Comparison of ENCODE assay signal across 31 mouse cellular contexts in genomic region chr6:43670939-43671338, GRCm38 (mm10).
"Had no signal": no experiment of that assay in that cellular context is flagged by ENCODE, and none has a peak within 500 bp of the region (broad histone marks: within the 10 kb centered on the region; RNA-seq: fewer than 3 reads in every experiment).

No protein-coding gene starts in this region.

- H3K27me3 ChIP-seq: limb, embryonic 12.5 days; limb, embryonic 13.5 days; limb, embryonic 15.5 days; liver, embryonic 12.5 days; liver, embryonic 13.5 days; liver, embryonic 15.5 days; lung, embryonic 15.5 days; megakaryocyte, embryonic 14.5 days; midbrain, embryonic 12.5 days; midbrain, embryonic 15.5 days; neural tube, embryonic 12.5 days had no signal

- H3K9ac ChIP-seq: limb, embryonic 12.5 days; limb, embryonic 13.5 days; limb, embryonic 15.5 days; liver, embryonic 12.5 days; liver, embryonic 13.5 days; liver, embryonic 14.5 days; liver, embryonic 15.5 days; liver, postnatal 0 days; lung, embryonic 14.5 days; lung, embryonic 15.5 days; midbrain, embryonic 12.5 days; midbrain, embryonic 15.5 days; neural tube, embryonic 12.5 days had no signal

- H3K36me3 ChIP-seq: limb, embryonic 10.5 days; limb, embryonic 12.5 days; limb, embryonic 13.5 days; limb, embryonic 15.5 days; liver, embryonic 12.5 days; liver, embryonic 13.5 days; liver, embryonic 15.5 days; lung, embryonic 15.5 days; midbrain, embryonic 10.5 days; midbrain, embryonic 12.5 days; midbrain, embryonic 15.5 days; neural tube, embryonic 12.5 days had no signal

- H3K4me1 ChIP-seq: limb, embryonic 10.5 days; limb, embryonic 12.5 days; limb, embryonic 13.5 days; limb, embryonic 15.5 days; midbrain, embryonic 12.5 days; neural tube, embryonic 12.5 days had no signal

- H3K27ac ChIP-seq: left cerebral cortex, adult 2 months; limb, embryonic 10.5 days; limb, embryonic 12.5 days; limb, embryonic 13.5 days; limb, embryonic 15.5 days; liver, embryonic 12.5 days; liver, embryonic 13.5 days; liver, embryonic 14.5 days; liver, embryonic 15.5 days; lung, embryonic 15.5 days; macrophage; midbrain, embryonic 10.5 days; midbrain, embryonic 12.5 days; midbrain, embryonic 15.5 days; neural tube, embryonic 12.5 days had no signal

- H3K4me2 ChIP-seq: limb, embryonic 12.5 days; limb, embryonic 13.5 days; limb, embryonic 15.5 days; liver, embryonic 11.5 days; liver, embryonic 12.5 days; liver, embryonic 13.5 days; liver, embryonic 15.5 days; lung, embryonic 14.5 days; lung, embryonic 15.5 days; midbrain, embryonic 12.5 days; midbrain, embryonic 15.5 days; neural tube, embryonic 12.5 days had no signal

- ATAC-seq: liver, embryonic 12.5 days; liver, postnatal 0 days; lung, postnatal 0 days; midbrain, embryonic 15.5 days; midbrain, embryonic 16.5 days had no signal

- H3K9me3 ChIP-seq: limb, embryonic 10.5 days; limb, embryonic 12.5 days; limb, embryonic 15.5 days; liver, embryonic 12.5 days; liver, embryonic 13.5 days; liver, embryonic 15.5 days; lung, embryonic 15.5 days; midbrain, embryonic 10.5 days; midbrain, embryonic 12.5 days; midbrain, embryonic 15.5 days; neural tube, embryonic 12.5 days had no signal

- DNase-seq: left cerebral cortex, postnatal 4 days; liver; liver, embryonic 13.5 days; liver, postnatal 0 days; lung, adult 18-20 months; lung, adult 2 months; lung, embryonic 14.5 days; lung, postnatal 10 days; lung, postnatal 14 days; lung, postnatal 36 days; lung, postnatal 4 days; midbrain, embryonic 14.5 days had no signal

- H3K4me3 ChIP-seq: left cerebral cortex, adult 2 months; limb, embryonic 10.5 days; limb, embryonic 12.5 days; limb, embryonic 13.5 days; limb, embryonic 15.5 days; liver, embryonic 12.5 days; liver, embryonic 13.5 days; liver, embryonic 15.5 days; lung, embryonic 15.5 days; megakaryocyte, embryonic 14.5 days; midbrain, embryonic 10.5 days; midbrain, embryonic 12.5 days; midbrain, embryonic 15.5 days; myocyte; neural tube, embryonic 12.5 days had no signal
